Mouse (Mus musculus): ENCODE results near the gene Cmah. TPM values are rescaled to one million over a fixed set of nuclear protein-coding genes. Genes with fewer than 3 reads are reported as not detected.

Gene Cmah
- polyA plus RNA-seq, 1 experiment from 2014 or later, result 0.19 TPM

Other genes starting within 250 kb of the Cmah start
- 43.5 and 47.6 TPM in 2 replicates for gene Carmil1, start 46.6 kb upstream of the Cmah start, polyA plus RNA-seq (2016; fragmentation: Nextera tagmentation; extraction: Ambion mirVana)